Mouse (Mus musculus): ENCODE results near the gene Uspl1.

The Uspl1 gene

DNA sequence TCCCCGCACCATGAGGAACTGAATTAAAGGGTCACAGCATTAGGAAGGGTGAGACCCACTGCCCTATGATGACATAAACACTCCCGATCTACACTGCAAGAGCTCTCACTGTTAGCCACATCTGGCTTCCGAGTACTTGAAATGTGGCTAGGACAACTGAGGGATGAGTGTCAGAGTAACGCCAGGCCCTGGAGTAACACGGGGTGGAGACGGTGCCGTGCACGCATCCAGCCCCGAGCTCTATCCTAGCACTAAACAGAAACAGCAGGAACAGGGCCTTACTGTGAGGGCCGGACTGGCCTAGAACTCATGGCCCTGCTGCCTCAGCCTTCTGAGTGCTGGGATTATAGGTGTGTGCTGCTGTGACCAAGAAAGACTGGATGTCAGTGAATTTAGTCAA, 18.1 kb upstream of the Uspl1 start:
- DNase-seq (ENCODE audit: extremely low spot score, low read depth, low spot score): no peak

DNA sequence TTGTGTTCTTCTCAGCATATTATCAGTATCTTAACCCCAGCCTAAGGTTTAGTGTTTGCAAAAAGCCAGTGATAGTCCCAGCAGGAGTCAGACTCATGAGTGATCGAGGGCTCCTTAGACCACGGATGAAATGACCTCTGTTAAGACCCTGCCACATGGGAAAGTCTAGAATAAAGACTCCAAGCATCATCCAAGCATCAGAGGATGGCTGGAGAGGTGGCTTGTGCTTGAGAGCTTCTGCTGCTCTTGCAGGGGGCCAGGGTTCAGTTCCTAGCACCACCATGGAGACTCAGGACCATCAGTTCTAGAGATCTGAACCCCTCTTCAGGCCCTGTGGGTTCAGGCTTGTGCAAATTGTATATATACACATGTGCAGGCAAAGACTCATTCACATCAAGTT, 16.1 kb upstream of the Uspl1 start:
- no peak for DNase-seq (ENCODE audit: extremely low spot score, low read depth, low spot score)

DNA sequence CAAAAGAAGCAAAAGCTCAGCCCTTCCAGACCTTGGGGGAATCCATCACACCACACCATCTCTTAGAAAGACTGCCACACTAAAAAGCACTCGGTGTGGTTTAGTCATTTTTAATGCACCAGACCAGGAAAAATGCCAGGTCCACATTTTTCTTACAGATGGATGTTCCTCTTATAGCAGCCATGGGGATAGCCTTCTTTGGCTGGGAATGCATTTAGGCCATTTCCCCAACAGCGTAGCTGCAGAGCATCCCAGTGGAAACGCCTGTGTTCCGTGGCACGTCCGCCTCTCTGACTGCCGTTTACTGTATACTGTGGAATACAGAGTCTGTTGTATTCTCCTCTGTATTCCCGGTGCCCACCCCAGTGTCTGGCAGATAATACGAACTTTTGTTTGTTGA, 15.3 kb upstream of the Uspl1 start:
- DNase-seq (ENCODE audit: extremely low spot score, low read depth, low spot score): no peak

DNA sequence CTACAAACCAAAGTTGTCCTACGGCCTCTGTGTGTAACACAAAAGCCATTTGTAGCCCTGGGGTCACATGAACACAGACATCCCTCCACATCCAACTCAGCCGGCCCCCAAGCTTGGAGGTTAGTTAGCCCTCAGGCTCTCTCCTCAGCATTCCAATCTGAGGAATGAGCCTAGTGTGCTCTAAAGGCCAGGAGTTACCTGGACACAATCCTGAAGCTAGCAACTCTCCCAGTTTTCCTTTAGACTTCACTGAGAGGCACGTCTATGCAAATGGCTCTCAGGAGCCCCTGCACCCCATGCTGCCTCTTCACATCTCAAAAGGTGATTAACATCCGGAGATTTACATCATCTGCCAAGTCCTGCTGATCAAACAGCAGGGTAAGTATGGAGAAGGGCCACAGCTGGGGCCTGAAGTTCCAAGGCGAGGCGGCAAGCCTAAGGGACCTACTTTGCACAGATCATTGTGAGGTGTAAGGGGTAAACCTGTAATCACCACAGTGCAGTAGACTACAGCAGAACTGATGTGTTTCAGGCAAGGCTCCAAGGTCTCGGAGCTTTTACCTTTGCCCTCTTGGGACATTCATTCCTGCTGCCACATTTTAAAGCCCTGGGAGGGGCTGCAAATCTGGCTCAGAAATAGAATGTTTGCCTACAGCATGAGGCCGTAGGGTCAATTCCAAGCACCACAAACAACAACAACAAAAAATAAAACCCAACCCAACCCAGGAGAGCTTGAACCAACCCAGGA, 13.1 kb upstream of the Uspl1 start:
- no peak for DNase-seq (ENCODE audit: extremely low spot score, low read depth, low spot score)

DNA sequence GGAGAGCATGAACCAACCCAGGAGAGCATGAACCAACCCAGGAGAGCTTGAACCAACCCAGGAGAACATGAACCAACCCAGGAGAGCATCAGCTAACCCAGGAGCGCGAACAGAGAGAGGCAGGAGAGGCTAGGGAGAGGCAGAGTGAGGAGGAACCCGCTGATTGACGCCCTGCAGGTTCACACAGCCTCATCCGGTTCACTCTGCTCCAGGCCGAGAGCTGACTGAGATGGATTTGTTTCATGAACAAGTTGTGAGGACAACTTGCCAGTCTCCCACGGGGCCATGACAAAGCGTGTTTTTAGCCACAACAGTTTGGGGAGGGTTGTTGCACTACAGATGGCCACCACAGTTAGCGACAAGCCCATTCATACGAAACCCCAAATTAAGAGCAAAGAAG, 11.9 kb upstream of the Uspl1 start:
- no peak for DNase-seq (ENCODE audit: extremely low spot score, low read depth, low spot score)

DNA sequence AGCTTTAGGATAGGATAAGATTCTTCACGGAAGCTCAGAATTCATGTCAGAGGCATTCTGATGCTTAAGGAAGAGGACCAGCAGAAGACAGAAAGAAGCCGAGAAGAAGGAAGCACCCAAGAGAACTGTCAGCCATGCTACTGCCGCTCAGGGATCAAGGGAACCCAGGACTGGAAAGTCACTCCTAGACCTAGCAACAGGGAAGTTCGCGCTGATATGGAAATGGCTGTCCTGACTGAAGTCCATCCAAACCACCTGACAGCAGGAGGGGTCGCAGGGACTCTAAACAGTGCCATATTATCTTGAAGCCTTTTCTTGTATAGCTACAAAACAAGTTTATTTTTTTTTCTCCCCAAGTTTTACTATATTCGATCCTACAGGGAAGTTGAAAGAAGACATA, 9.6 kb upstream of the Uspl1 start:
- no peak for DNase-seq (ENCODE audit: extremely low spot score, low read depth, low spot score)

DNA sequence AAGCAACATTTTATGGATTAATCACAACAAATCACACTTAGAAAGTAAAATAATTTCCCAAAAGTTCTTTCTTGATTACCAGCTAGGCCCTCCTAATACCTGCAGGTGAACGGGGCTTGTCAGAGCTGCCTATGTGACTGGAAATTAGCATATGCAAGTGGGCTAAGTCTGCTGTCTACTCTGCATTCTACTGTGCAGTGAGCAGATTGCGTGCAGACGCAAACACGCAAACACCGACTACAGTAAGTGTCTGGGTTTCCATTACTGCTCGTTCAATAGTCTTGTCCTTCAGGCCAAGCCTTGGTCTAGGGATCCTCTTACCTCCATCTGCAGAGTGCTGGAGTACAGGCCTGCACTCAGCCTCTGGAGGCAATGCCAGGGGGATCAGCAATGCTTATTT, 8.4 kb upstream of the Uspl1 start:
- no peak for DNase-seq (ENCODE audit: extremely low spot score, low read depth, low spot score)

DNA sequence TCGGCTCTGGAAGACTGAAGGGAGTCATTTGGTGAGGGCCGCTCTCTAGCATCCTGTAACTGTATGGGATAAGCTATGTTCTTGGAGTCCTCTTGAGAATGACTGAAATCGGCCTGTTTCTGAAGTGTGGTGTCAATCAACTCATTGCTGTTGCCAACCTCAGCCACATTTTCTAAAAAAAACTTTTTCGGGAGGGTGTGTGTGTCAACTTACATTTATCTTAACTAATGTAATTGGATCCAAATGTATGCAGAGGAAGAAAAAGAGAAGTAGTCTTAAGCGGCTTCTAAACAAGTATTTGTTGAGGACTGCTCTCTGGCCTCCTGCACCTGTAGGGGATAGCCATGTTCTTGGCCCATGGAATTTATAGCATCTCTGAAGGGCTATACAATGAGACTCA, 6.1 kb upstream of the Uspl1 start:
- no peak for DNase-seq (ENCODE audit: extremely low spot score, low read depth, low spot score)

DNA sequence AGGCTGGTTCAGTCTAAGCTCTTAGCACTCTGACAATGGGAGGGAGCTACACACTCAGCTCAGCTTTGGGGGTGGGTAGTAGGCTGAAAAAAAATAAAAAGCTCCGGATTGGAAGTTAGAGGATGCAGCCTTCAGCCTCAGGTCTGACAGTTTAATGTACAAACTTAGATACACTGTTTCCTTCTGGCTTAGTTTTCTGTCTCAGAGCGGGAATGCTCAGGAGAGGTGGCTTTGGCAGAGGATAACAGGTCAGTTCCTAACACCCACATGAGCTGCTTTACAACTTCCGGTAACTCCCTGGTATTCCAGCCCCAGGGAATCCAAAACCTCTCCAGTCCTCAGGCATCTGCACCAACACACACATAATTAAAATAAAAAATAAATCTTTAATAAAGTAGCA, 4.3 kb upstream of the Uspl1 start:
- no peak for DNase-seq (ENCODE audit: extremely low spot score, low read depth, low spot score)

DNA sequence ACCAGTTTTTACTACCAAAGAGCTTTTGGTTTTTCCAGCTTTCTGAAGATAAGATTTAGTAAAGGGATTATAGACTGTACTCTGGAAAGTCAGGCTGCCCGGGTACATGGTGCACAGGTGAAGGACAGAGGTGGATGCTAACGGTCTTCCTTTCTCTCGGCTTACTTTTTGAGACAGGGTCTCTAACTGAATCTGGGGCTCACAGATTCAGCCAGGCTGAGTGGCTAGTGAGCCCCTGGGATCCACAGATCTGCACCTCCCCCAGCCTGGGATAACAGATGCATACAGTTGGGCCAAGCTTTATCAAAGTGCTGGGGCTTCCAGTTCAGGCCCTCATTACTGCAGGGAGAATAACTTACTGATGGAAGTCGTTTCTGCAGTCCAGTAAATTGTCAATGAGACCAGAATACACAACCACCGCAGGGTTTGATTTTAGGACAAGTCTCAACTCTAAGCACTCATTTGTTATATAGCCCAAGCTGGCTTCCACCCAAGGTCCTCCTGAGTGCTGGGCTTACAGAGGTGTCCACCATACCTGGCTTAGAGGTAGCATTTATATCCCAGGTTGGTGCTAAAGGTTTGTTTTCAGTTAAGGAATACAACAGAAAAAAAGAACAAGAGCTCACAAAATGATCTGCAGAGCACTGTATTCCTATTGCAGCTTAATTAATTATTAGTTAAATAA, 1.8 kb upstream of the Uspl1 start:
- DNase-seq (ENCODE audit: extremely low spot score, low read depth, low spot score): no peak

DNA sequence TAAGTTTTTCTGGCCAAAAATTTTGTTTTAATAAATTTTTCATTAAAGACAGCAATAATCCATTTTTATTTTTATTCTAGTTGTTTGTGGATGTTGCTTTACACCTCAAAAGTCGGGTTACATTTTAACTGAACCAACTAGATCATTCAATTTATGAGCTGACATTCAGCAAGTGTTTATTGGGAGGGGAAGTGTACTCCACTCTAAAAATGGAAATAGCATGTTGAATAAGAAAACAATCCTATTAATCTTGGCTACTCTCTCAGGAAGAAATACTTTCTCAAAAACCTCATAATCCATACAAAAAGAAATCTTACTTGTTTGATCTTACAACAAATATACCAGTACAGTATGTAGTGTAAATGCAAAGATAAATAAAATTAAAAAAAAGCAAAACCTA, 1.0 kb upstream of the Uspl1 start:
- DNase-seq (ENCODE audit: extremely low spot score, low read depth, low spot score): no peak

DNA sequence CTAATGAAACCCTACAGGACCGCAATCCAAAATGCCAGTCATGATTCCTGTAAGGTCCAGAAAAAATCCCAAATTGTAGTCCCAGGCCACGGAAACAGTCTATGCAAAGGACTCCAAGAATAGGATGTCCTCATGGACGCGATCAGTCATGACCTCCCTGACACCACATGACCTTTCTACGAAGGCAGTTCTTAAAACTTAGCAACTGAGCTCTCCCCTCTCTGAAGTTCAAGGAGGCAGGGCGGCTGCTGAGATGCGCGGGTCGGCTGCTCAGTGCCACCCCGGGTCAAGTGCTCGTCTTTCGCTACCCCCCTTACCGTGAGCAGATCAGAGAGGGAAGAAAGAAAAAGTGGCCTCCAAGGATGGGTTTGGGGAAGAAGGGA, 438 bp upstream of the Uspl1 start:
- peak; percentile 61 for DNase-seq (ENCODE audit: extremely low spot score, low read depth, low spot score)

DNA sequence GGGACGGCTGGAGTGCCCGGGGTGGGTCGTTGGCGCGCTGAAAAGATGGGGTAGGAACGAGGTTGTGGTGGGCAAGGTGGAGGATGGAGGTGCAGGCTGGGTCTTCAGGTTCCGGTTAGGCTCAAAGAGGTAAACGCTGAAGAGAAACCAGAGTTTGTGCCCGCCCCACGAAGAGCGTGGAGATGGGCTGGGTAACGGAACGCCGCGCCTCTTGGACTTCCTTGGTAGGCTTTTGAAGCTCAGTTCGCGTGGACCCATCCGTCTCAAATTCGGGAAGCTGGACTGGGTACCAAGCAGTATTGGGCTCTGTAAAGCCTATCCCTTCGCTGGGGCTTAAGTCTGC, 665 bp downstream of the Uspl1 start:
- no peak for DNase-seq (ENCODE audit: extremely low spot score, low read depth, low spot score)

DNA sequence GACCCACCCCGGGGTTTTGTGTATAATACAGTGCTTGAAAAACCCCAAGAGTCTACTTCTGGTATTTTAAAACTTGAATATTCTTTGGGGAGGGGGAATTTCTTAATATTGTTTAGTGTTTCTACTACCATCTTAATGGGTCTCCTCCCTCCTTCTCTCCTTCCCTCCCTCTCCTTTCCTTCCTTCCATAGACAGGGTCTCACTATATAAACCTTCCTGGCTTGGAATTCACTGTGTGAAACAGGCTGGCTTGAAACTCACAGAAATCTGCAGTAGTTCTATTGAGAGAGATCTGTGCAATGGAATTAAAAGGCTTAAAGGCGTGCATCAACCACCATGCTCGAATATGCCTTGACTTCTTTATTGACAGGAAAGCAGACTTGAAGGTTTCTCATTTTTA, 1.7 kb downstream of the Uspl1 start:
- no peak for DNase-seq (ENCODE audit: extremely low spot score, low read depth, low spot score)

DNA sequence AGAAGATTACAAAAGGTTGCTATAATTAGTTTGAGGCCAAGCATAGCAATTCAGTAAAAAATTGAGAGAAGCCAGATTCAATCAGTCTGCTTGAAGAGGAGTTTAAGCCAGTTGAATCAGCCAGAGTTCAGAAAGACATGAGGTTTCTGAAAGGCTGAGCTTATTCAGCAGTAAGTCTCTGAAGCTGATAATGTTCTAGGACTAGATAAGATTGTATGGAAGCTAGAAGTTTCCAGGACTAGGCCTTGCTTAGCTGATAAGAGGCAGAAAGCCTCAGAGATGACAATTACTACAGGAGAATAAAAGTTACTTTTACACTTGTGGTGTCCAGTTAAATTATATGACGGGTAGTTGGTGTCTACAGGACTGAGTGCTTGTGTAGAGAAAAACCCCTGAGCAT, 6.0 kb downstream of the Uspl1 start:
- DNase-seq (ENCODE audit: extremely low spot score, low read depth, low spot score): no peak

DNA sequence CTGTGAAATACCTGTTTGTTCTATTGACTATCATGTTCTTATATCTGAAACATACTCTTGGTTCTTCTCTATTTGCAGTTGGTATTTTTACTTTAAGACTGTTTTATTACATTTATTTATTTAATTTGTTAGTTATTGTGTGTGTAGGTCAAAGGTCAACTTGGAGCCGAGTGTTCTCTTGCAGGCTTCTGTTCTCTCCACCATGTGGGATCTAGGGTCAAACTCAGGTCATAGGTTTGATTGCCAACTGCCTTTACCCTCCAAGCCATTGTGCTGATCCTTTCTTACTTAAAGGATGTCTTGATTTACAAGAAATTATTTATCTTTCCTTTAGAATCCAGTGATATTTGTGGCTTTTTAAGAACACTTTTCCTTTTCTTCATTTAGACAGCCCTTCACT, 12.5 kb downstream of the Uspl1 start:
- no peak for DNase-seq (ENCODE audit: extremely low spot score, low read depth, low spot score)

DNA sequence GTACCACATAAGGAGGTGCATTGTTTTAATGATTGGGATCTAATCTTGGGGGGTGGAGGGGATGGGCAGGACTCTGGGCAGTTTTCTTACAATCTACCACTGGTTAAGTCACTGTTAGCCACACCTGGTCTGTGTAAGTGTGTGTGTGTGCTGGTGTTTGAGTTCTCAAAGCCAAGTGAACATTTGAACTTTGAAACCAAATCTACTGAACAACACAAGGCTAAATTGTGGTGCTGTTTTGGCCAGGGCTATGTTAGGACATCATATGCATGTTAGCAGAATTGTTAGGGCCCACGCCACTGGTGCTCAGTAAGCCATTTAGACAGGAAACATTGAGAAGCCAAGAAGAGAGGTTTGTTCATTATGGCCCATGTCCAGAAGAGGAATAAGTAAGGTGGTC, 14.6 kb downstream of the Uspl1 start:
- DNase-seq (ENCODE audit: extremely low spot score, low read depth, low spot score): no peak

DNA sequence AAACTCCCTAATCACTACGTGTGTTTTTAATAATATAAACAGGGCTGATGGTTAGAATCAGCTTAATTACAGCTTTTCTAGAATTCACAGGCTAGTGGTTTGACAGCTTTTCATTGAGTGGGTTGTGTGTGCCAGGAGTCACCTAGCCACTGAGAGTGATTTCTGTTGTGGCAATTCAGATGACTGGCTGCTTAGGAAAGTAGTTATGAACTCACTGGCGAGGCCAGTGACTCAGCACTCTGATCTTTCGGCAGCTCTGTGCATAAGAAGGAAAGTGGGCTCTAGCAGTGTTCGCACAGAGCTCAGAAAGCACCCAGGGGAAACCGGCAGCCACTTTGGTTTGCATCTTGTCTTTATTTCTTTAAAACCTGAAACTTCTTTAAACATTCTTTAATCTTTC, 18.8 kb downstream of the Uspl1 start:
- no peak for DNase-seq (ENCODE audit: extremely low spot score, low read depth, low spot score)

DNA sequence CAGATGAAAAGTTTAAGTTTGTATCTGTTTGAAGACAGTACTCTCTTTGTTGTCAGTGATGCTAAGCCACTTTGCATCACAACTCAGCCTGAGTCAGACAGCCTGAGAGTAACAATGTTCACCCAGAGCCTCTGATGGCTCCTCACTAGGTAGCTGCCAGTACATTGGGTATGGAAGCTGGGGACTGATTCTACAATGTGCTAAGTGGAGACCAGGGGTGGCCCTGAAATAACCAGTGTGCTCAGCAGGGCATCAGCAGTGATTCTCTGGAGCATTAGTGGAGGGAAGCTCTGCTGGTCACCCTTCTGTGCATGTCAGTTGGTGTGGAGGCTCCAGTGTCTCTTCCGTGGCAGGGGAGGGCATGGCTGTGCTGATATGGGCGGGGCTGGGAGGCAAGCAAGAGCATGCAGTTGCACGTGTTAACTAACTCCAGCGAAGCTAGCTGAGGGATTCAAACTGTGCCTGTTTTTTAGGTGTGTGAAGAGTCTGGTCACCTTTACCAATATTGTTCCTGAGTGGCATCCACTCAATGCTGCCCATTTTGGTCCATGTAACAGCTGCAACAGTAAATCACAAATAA, 19.7 kb downstream of the Uspl1 start:
- no peak for DNase-seq (ENCODE audit: extremely low spot score, low read depth, low spot score)

DNA sequence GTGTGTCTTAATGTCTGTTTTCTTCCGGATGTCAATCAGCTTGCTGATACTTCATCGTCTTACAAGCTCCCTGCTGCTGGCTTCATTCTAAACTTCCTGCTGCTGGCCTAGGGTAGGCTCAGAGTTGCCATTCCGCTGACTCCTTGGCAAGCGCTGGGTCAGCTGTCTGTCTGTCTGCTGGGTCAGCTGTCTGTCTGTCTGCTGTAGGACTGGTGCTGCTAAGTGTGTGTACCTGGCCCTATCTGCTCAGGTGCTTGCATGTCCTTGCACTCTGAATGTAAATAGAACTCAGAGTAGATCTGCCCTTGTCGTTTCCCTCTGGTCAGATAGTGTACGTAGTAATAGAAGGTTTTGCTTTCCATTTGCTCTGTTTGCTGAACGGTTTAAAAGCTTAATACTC, 20.7 kb downstream of the Uspl1 start:
- DNase-seq (ENCODE audit: extremely low spot score, low read depth, low spot score): no peak

DNA sequence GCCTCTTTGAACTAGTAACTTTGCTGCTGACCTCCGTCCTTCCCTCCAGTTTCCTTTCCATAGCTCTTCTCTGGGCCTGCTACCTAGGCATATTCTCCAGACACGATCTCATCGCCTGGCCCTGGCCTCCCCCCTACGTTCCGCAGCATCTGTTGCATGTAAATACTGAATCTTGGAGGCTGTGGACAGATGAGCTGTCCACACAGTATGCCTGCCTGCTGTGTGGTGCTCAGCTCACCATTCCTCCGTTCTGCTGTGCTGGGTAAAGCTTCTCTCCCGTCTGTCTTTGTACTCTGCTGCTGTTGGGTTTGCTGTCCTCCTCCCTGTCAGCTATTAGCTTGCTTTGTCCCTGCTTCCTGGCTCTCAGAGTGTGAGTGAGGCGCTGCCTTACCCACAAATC, 21.1 kb downstream of the Uspl1 start:
- DNase-seq (ENCODE audit: extremely low spot score, low read depth, low spot score): no peak

DNA sequence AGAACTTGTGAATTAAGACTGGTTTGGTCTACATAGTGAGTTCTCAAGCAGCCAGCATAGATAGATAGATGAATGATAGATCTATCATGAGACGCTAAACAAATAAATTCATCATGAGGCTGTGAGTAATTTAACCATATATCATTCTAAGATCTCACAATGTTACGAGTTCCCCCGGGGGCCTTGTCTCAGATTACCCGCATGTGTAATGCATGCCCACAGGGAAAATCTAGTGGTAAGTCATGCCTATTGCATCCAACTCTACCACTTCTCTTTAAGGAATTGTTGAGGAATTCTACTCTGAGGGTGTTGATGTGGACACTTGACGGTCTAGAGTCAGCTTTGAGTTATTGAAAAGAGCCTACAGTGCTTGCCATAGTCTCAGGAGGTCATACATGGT, 22.1 kb downstream of the Uspl1 start:
- DNase-seq (ENCODE audit: extremely low spot score, low read depth, low spot score): no peak

DNA sequence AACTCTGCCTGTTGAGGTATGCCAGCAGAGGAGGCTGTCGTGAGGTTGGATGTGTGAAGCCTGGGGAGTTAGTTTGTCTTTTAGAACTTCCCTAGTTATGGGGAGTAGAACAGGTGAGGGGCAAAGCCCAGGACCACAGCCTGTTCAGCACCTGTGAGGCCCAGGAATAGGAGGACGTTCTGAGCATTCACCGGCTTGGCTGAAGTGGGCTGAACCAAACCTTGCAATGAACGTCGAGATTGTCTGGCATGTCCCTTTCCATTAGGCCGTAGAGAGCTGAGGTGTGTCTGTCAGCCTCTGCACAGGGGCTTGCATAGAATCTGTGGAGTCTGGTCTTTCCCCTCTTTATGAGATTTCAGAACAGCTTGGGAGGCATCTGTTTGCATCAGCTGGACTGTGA, 23.5 kb downstream of the Uspl1 start:
- DNase-seq (ENCODE audit: extremely low spot score, low read depth, low spot score): no peak

Measured in hindlimb bud, embryonic 11.5 days (tissue).